Mouse (Mus musculus) layer of hippocampus, postnatal 25 days (tissue): ENCODE data around the gene Speer4e. TPM values are rescaled to one million over a fixed set of nuclear protein-coding genes. Genes with fewer than 3 reads are reported as not detected.
"Not testable (repeated sequence)": the region's sequence is repeated elsewhere in the genome, so short reads cannot be mapped to it uniquely, and the experiment has no call there.

Experiments used
- DNase-seq, 2 experiments: peaks; one replicate each; pipeline ENCODE4 v3.0.0; 2022; ENCODE audit warnings: mixed read lengths in 2 of 2, low spot score in 1 of 2; ENCODE audit errors: extremely low spot score in 1 of 2
- total RNA-seq, 2 experiments: library from RNA; stranded (reverse); gene quantifications; 2 replicates each; pipeline ENCODE4 v1.2.3; 2021

Gene Speer4e
- total RNA-seq, 2 experiments from 2014 or later: not detected

- no peak for DNase-seq
Measured at GRCm38 (mm10) chr5:14892242-14892641, 46.0 kb downstream of the Speer4e start.

- DNase-seq: not testable (repeated sequence)
Measured at GRCm38 (mm10) chr5:14885291-14885690, 52.9 kb downstream of the Speer4e start.

Other genes starting within 250 kb of the Speer4e start
- not detected for gene Gm9758, start 23.5 kb downstream of the Speer4e start, total RNA-seq
- gene Gm10354, start 40.5 kb upstream of the Speer4e start, total RNA-seq: not detected
- gene Gm17019, start 94.6 kb upstream of the Speer4e start, total RNA-seq: not detected